Mouse (Mus musculus) thymus, postnatal 10 days (tissue): ENCODE results near the gene 4930452B06Rik.

Experiments used
- DNase-seq, 2 experiments: peaks; one replicate each; pipeline ENCODE4 v3.0.0; 2021; ENCODE audit warnings: low spot score in 2 of 2

4930452B06Rik gene

DNA sequence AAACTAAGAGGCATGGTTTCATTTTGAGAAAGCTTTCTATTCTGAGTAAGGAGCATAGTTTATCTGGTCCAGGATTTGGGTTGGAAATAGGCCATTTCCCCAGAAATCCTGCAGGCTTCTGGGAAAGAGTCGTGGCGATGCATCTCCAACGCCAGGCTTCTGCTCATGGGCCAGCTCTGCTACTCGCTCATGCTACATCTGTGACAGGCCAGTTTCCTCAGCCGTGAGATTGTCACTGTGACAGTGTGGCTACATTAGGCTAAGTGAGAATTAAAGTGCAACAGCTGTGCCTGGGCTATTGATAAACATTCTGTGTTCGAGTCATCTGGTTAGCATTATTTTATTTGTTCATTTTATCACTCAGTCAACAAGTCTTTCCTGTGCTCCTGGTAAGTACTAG, 140.8 kb downstream of the 4930452B06Rik start:
- DNase-seq = no peak

- no peak for DNase-seq
Observed at GRCm38 (mm10) chr14:8517681-8518080, 148.4 kb downstream of the 4930452B06Rik start.

GRCm38 (mm10) chr14:8514071-8514470, 152.0 kb downstream of the 4930452B06Rik start:
- no peak for DNase-seq

GRCm38 (mm10) chr14:8511276-8511675, 154.8 kb downstream of the 4930452B06Rik start:
- DNase-seq = no peak

DNA sequence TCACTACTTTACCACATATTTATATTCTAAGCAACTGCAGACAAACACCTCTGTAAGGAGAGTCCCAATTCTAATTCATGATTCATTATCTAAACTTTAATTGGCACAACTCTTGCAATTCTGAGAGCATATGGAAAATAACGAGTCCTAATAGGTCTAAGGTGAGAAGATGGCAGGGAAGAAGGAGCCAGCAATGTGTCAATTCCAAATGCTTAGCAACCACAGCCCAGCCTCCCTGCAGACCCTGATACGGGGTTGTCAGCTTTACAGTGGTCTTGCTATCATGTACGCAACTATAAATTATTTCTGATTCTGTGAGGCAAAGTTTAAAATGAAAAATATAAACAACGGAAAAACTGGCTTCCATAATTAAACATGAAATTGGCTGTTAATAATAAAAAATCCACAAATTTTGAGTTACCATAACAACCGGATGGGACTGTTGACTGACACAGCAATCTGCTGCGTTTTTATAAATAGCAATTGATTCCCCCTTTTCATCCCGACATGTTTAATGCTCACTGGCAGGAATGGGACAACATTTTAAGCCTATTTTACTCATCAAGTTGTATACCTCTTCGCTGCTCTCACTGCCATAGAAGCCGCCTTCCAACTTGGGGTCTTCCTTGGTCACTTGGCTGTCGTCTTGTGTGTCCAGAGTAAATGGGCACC, 155.6 kb downstream of the 4930452B06Rik start:
- DNase-seq = no peak

DNA sequence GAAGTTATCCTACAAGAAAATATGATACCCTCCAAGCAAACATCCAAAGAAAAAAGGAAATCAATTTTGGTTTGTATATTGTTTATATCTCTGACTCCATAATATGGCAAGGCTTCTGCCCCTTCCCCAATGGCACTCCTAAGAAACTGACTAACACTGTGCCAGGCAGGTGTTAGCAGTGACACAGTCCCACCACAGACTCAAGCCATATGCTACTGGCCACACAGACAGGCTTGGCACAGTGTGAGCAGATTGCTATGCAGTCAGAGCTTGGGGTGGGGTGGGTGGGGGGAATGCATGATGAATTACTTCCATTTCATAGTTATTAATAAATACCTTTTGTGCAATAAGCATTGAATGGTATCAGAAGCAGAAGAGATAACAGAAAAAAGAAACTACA, 157.4 kb downstream of the 4930452B06Rik start:
- no peak for DNase-seq

DNA sequence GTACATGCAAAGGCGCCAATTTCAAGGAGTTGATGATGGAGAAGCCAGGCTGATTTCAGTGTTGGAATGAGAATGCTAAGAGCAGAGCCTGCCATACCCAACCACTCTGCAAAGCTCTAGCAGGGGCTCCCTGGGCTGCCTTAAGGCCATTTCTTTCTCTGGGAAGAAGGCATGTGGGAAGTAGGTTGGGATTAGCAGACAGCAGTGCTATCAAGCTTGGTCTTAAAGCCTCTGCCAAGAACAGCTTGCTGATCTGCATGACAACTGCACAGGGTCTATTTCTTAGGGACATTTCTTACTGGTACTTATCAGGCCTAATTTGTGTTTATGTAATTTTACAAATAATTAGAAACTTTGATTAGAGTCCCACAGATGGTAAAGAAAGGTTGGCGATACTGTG, 161.8 kb downstream of the 4930452B06Rik start:
- DNase-seq = no peak

- DNase-seq = no peak
Observed at GRCm38 (mm10) chr14:8503345-8503744, 162.7 kb downstream of the 4930452B06Rik start.

DNA sequence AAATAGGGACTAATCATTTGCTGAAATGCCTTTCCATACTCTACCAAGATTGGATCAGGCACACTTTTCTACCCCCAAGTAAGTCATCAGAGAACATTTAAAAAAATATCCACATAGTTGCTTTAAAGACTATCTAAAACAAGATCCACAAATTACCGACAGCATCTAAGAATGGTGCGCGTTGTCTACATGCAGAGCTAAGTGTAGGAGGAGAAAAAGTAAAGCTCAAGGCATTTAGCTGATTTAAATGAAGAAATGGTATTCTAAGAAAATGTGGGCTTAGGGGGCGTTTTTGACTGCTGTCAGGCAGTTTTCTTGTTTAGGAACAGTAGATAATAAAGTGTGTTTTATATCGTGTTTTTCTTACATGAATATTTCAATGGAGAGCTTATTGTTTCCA, 163.5 kb downstream of the 4930452B06Rik start:
- DNase-seq = no peak

- no peak for DNase-seq
Observed at GRCm38 (mm10) chr14:8495691-8496090, 170.3 kb downstream of the 4930452B06Rik start.

- no peak for DNase-seq
Observed at GRCm38 (mm10) chr14:8494952-8495351, 171.1 kb downstream of the 4930452B06Rik start.

DNA sequence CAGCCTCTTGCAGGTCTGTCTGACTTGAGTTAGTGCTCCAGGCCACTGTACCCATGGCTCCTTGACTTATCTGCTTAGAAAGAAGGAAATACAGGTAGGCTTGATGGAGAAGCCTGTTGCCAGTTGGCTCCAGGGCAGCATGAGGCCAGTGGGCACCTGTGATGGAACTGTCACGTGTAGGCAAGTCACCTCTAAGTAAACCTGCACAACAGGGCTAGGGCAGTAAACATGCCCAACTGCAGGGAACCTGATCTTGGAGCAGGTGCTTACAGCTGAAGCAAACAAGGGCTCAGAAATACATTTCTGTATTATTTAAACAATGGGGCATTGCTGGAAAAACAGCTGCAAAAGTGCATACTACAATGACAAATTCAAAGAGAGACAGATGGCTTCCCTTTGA, 171.8 kb downstream of the 4930452B06Rik start:
- no peak for DNase-seq

DNA sequence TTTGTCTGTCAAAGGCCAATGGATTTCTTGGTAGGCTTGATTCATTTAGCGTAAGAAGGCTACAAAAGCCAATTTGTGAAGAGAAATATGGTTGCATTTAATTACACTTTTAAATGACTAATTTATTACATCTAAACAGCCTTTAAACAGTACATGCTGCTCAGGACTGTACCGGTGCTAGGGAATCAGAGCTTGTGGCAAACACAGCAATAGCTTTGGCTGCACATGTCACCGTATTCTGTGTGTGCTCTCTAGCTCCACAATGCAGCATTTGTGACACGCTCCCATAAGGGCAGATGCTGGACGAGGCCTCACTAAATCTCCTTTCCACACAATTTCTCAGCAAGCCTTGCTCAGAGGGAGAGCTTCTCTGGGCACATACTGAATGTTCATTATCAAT, 187.9 kb downstream of the 4930452B06Rik start:
- DNase-seq = no peak

- DNase-seq = no peak
Observed at GRCm38 (mm10) chr14:8477348-8477747, 188.7 kb downstream of the 4930452B06Rik start.

DNA sequence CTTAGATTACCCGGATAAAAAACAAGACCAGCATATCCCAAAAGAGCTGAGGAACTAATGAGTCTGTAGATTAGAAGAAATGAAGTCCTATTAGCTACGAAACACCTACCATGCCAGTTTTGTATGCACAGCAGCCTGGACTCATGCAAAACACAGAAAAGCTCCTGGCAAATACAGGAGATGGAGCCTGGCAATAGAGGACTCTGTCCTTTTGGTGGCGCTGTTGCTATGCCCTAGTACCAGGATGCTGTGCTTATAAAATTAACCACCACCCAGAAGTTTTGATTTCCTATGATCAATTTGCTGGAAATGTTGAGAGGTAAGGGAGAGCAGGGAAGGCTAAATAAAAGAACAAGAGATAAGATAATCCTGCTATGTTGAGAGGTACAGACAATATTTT, 189.4 kb downstream of the 4930452B06Rik start:
- DNase-seq = no peak

- DNase-seq = no peak
Observed at GRCm38 (mm10) chr14:8475851-8476250, 190.2 kb downstream of the 4930452B06Rik start.

GRCm38 (mm10) chr14:8472884-8473283, 193.2 kb downstream of the 4930452B06Rik start:
- DNase-seq = no peak

DNA sequence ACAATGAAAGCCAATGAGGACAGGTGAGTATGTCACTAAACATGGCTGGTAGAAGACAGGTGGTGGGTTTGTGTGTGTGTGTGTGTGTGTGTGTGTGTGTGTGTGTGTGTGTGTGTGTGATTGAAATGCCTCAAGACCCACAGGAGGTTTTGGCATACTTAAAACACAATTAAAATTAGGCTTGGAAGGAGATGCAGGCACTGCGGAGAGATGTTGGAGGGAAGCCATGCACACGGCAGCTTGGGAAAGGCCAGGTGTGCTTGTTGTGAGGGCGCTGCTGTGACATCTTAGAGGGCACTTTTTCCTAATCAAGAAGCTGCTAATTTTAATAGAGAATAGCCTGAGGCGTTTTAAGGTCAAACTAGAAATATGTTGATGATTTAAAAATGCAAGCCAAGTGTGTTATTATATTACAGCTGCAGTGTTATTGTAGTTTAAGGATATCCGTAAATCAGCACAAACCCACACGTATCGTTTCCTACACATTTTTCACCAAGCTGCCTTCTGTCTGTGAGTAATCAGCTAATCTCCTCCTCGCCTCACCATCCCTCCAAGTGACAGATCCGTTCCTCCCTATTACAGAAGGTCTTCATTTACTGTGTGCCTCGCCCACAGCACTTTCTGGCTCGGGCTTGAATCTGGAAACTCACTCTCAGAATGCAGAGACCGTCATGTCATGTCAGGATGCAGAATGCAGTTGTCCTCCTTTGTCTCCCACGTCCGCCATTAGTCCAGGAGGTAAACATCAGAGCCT, 201.5 kb downstream of the 4930452B06Rik start:
- no peak for DNase-seq

DNA sequence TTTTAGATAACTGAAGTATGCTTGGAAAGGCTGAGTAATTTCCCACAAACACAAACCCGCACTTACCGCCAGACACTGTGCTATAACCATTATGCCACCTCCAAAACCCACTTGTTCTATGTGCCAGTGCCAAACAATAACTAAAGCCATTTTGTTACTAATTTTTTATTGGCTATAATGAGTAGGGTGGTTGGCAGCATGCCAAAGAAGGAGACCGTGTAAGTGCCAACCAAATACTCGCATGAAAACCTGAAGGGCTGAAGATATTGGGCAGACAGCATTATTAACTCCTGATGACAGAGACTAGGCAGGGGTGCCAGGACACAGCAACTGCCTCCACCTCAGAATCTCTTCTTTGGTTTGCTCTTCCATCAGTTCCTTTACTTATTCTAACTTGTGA, 203.1 kb downstream of the 4930452B06Rik start:
- DNase-seq = no peak

- no peak for DNase-seq
Observed at GRCm38 (mm10) chr14:8462321-8462909, 203.6 kb downstream of the 4930452B06Rik start.

- peak in 1 of 2 experiments; percentile 7 for DNase-seq
Observed at GRCm38 (mm10) chr14:8460226-8461129, 205.6 kb downstream of the 4930452B06Rik start.

DNA sequence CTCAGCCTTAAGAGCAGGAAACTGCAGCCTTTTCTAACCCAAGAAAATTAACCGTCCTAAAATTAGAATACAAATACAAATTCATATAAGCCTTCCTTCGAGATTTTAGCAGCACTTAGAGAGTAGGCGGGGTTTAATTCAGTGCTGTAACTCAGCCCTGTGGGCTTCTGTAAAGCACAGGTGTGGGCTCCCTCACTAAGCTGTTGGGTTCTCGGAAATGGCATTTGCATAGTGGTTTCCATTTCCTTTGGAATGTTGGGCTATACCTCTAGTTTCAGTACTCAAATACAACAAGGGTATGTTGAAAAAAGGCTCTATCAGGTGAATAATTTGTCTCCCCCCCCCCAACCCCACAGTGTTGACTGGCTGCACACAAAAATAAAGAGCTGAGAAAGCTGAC, 206.3 kb downstream of the 4930452B06Rik start:
- no peak for DNase-seq
